Mouse (Mus musculus) heart, postnatal 36 days (tissue): ENCODE data around the gene Foxo6. TPM values are rescaled to one million over a fixed set of nuclear protein-coding genes. Genes with fewer than 3 reads are reported as not detected.
A peak's percentile ranks its signal among the peaks of the same experiment; 100 is the strongest.

ENCODE experiments used
- DNase-seq, 2 experiments: peaks; one replicate each; pipeline ENCODE4 v3.0.0; 2021 to 2022
- intact Hi-C: fragments of 180-260 bp; cut with DNase I; formaldehyde crosslinking; loops from one replicate; pipeline ENCODE4 v1.15.1; 2025
- total RNA-seq, 2 experiments: library from RNA; stranded (reverse); gene quantifications; 2 replicates each; pipeline ENCODE4 v1.2.3; 2021

Gene Foxo6
- total RNA-seq: 1 to 10 TPM; 2.3 to 4.6 TPM

DNA sequence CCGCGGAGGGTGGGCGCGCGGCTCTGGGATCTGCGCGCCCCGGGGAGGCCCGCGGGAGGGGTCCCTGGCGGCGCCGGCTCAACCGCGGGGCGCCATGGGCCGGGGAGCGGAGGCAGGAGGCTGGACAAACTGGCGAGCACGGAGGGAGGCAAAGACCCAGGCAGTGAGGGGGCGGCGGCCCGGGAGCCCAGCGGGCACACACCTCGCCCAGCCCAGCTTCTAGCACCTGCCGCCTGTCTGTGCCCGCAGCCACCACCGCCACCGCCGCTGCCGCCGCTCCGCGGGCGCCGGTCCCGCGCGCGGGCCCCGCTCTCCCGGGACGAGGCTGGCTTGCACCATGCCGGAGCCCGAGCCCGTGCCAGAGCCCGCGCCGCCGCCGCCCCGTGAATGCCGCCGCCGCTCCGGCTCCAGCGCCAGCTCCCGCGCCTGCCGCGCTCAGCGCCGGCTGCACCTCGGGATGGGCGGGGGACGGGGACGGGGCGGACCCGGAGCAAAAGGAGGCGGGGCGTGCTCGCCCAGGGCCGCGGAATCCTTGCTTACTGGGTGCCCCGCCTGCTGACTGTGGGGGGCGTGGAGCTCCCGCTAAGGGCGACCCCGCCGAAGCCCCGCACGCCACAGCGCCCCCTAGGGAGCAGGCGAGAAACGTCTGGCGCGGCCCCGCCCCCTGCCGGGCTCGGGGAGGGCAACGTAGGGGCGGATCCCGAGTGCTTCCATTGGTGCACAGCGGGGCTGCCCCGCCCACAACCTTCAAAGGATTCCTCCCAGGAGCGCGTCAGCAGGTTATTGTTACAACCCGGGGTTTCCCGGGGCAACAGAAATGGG, at the start of gene Foxo6:
Gene Foxo6, minus strand, starts transcription at position 60 of the 822 bp plus-strand sequence.
- peak; percentile 96 for DNase-seq
- intact Hi-C loops: loop anchor here (2.0 to 5.0 kb wide), 2 partner anchors 40 to 57 kb away; no protein-coding TSS in a partner anchor

DNA sequence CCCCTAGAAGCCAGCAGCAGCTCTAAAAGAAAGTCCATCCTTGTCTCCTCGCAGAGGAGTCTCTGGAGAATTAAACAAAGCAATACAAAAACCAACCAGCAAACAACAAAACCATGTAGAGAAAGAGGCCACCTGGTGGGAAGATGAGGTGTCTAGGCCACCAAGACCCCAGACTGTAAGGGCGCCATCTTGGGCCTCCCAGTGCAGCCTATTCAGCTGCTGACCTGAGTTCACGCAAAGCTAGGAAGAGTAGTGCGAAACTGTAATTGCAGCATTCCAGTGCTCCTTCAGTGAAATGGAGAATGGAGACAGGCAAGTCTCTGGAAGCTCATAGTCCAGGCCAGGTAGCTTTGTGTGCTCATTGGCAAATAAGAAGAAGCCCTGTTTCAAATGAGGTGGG, 47.2 kb upstream of the Foxo6 start:
- intact Hi-C loops: no loop called here
- DNase-seq: no peak

DNA sequence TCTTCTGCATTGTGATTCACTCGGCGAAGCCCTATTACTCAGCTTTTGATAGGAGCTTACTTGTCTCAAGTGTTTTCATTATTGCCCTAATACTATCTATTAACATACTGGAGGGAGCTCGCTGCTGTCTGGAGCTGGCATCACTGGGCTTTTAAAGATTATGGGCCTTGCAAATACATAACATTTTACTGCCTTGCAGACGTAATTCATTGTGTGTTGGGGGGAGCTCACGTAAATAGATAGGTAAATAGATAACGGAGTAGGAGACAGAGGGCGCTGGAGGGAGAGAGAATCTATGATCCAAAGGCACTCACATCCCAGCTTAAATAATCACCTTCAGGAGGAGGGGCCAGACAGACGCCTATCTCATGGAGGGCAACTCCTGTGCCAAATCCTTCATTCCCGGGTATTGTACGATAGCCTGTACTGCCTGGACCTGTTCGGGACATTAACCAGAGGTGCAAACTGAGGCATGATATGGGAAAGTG, 45.8 kb upstream of the Foxo6 start:
- DNase-seq: no peak
- intact Hi-C loops: no loop called here

- no peak for DNase-seq
- intact Hi-C loops: no loop called here
Measured at GRCm38 (mm10) chr4:120332405-120332933, 45.3 kb upstream of the Foxo6 start.

DNA sequence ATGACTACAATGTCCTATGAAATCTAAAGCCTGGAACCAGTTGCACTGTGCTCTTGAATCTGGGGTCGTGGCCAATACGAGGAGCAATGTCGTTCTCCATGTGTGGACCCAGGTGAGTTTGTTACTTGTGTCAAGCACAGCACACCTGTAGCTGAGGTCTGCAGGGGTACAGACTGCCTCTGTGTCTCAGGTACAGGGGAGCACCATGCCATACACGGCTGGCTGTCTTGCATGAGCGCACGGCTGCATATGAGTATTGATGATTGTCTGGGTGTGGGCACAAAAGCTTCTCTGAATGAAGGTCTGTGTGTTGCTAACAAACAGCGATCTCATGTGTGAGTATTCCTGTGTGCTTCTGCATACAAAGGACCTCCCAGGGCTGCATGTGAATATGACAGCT, 44.8 kb upstream of the Foxo6 start:
- intact Hi-C loops: no loop called here
- DNase-seq: no peak

GRCm38 (mm10) chr4:120331541-120331940, 44.4 kb upstream of the Foxo6 start:
- intact Hi-C loops: no loop called here
- no peak for DNase-seq

- intact Hi-C loops: no loop called here
- DNase-seq: no peak
Measured at GRCm38 (mm10) chr4:120325748-120326147, 38.6 kb upstream of the Foxo6 start.

GRCm38 (mm10) chr4:120325051-120325450, 37.9 kb upstream of the Foxo6 start:
- intact Hi-C loops: no loop called here

DNA sequence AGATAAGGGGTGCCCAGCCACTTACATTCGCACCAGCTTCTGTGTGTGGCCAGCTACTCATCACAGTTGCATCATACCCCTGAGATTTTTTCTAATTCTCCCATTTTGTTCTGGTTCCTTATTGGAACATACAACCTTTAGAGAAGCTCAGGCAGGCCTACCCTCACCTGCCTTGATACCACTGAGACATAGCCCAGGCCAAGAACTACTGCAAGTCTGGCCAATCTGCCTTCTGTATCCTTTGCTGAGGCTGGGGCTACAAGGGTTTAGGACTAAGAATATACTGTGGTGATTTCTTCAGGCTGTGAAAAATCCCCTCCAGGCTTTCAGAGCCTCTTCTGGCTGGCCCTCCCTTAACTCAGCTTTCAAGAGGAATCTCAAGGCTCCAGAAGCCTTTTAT, 36.7 kb upstream of the Foxo6 start:
- DNase-seq: no peak
- intact Hi-C loops: loop anchor here (1.0 to 5.0 kb wide), 2 partner anchors 99 to 202 kb away; no protein-coding TSS in a partner anchor

More at GRCm38 (mm10) chr4:120325051-120325450, 37.9 kb upstream of the Foxo6 start:
- DNase-seq: no peak

DNA sequence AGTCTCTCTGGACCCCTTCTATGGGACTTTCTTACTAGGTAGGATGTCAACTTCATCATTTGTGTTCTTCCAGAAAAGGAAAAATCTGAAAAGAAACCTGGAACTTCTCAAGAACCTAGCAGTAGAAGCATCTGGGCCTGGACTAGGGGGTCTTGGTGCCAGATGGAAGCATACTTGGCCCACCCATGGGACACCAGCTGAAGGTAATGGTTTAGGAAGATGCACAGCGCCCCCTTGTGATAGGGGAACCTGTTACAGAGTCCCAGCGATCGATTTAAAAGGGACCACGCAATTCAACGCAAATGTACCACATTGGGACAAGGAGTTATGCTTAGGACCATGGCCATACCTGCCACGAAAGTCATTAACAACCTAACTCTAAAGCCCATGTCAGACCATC, 36.0 kb upstream of the Foxo6 start:
- peak; percentile 42 to 55 for DNase-seq
- intact Hi-C loops: loop anchor here (1.0 to 5.0 kb wide), 2 partner anchors 98 to 201 kb away; no protein-coding TSS in a partner anchor

DNA sequence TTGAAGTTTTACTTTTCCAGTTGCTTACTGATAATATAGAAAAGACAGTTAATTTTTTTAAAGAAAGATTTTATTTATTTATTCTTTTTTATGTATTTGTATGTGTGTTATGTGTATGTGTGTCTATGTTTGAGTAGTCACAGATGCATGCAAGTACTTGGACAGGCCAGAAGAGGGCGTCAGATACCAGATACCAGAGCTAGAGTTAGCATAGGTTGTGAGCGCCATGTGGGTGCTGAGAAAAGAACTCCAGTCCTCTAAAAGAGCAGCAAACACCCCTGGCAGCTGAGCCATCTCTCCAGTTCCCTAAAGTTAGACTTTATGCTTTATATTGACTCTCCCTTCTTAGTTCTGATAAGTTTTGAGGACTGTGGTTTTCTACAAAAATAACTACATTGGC, 30.4 kb upstream of the Foxo6 start:
- no peak for DNase-seq
- intact Hi-C loops: no loop called here

- intact Hi-C loops: no loop called here
- DNase-seq: no peak
Measured at GRCm38 (mm10) chr4:120316716-120317115, 29.6 kb upstream of the Foxo6 start.

- DNase-seq: no peak
Measured at GRCm38 (mm10) chr4:120314571-120314970, 27.4 kb upstream of the Foxo6 start.

DNA sequence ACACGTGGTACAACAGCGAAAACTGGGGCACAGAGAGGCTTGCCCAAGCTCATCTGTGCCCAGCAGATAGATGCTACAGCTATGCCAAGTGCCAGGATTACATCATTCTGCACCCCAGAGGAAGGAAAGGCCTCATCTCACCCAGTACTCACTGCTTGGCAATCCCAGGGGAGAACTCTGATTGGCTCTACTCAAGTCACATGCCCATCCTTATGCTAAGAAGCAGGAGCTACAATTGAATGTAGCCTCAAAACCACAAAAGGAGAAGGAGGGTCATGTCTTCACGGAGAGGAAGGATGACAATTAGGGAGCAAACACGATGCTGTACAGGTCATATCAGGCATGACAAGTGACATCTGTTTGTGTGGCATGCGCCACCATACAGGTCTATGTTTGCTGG, 26.2 kb upstream of the Foxo6 start:
- no peak for DNase-seq
- intact Hi-C loops: no loop called here

More at GRCm38 (mm10) chr4:120314571-120314970, 27.4 kb upstream of the Foxo6 start:
- intact Hi-C loops: no loop called here

DNA sequence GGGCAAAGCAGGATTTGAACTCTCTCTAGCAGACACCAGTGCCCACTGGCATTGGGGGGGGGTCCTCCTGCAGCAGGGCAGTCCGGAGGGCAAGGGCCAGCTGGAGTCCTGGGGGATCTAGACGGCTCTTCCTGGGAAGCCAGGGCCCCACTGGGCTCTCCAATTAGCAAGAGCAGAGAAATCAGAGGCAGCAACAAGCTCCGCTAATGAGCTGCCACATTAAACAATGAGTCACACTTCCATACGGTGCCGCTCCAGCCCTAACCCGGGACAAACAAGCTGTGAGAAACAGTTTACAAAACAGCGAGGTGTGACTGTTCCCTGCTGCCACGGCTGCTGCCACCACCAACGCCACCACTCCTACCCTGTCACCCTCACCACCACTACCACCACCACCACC, 17.4 kb upstream of the Foxo6 start:
- no peak for DNase-seq
- intact Hi-C loops: no loop called here

GRCm38 (mm10) chr4:120299287-120299686, 12.1 kb upstream of the Foxo6 start:
- intact Hi-C loops: loop anchor here (2.0 kb wide), 1 partner anchor 74 kb away; no protein-coding TSS in a partner anchor
- DNase-seq: no peak

GRCm38 (mm10) chr4:120291106-120291822, 4.1 kb upstream of the Foxo6 start:
- peak; percentile 70 to 71 for DNase-seq
- intact Hi-C loops: no loop called here

DNA sequence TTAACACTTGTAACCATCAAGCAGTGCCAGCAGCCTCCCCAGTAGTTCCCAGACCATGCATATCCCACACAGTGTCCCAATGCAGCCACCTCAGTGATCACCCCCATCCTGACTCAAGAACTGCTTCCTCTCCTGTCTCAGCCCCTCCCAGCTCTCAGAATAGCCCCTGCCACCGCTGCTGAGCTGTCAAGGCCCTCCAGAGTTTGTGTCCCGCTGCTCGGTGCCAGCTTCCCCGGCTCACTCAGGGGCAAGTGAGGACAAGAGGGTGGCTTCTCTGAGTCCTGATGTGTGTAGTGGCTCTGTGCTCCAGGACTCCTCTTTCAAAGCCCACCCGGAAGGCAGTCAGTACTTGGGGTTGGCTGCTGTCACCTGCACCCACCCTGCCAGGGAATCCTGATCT, 3.3 kb upstream of the Foxo6 start:
- DNase-seq: no peak
- intact Hi-C loops: no loop called here

GRCm38 (mm10) chr4:120289181-120289965, 2.2 kb upstream of the Foxo6 start:
- no peak for DNase-seq
- intact Hi-C loops: loop anchor here (5.0 kb wide), 1 partner anchor 42 kb away; no protein-coding TSS in a partner anchor

DNA sequence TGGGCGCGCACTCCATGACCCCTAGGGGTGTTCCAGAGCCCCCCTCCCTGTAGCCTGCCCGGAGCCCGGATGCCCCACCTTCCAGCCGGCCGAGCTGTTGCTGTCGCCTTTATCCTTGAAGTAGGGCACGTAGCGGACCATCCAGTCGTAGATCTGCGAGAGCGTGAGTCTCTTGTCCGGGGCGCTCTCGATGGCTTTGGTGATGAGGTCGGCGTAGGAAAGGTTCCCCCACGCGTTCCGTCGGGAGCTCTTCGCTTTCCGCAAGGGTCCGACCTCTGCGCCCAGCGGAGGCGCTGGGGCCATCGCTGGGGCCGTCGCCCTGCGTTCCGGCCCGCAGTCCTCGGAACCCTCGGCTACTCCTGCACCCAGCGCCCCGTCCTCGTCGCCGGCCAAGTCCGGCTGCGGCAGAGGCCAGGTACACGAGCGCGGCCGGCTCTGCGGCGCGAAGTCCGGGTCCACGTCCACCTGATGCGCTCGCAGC, 348 bp downstream of the Foxo6 start:
- intact Hi-C loops: loop anchor here (2.0 to 5.0 kb wide), 2 partner anchors 40 to 56 kb away; no protein-coding TSS in a partner anchor
- no peak for DNase-seq
